Mouse (Mus musculus): ENCODE measurements around the gene Tas2r104.

The Tas2r104 gene

GRCm38 (mm10) chr6:131685644-131686043 lies at the start of gene Tas2r104:
Gene Tas2r104, minus strand, starts transcription at chr6:131685744.
- DNase-seq = no peak

- no peak for DNase-seq
Observed at GRCm38 (mm10) chr6:131712803-131713202, 27.3 kb upstream of the Tas2r104 start.

GRCm38 (mm10) chr6:131689963-131690362 lies 4.4 kb upstream of the Tas2r104 start, which contains the start of gene Tas2r114:
Gene Tas2r114, minus strand, starts transcription at chr6:131690063.
- DNase-seq = no peak

- no peak for DNase-seq
Observed at GRCm38 (mm10) chr6:131687395-131687794, 1.9 kb upstream of the Tas2r104 start, which contains the start of gene Tas2r105. Gene Tas2r105, minus strand, starts transcription at chr6:131687495.

GRCm38 (mm10) chr6:131678786-131679185 lies 6.8 kb downstream of the Tas2r104 start, which contains the start of gene Tas2r106:
Gene Tas2r106, minus strand, starts transcription at chr6:131678886.
- DNase-seq = no peak

- no peak for DNase-seq
Observed at GRCm38 (mm10) chr6:131660049-131660448, 25.5 kb downstream of the Tas2r104 start, which contains the start of gene Tas2r107. Gene Tas2r107, minus strand, starts transcription at chr6:131660149.

All from kidney, postnatal 25 days (tissue).